Mouse (Mus musculus) left cerebral cortex, adult 2 months (tissue): Measurements from ENCODE around the gene Emp1. TPM values are rescaled to one million over a fixed set of nuclear protein-coding genes. Genes with fewer than 3 reads are reported as not detected.

ENCODE experiments used
- DNase-seq, 2 experiments: peaks; one replicate each; pipeline ENCODE4 v3.0.0; 2021 to 2022; ENCODE audit warnings: low spot score in 2 of 2, mixed read lengths in 1 of 2; ENCODE audit errors: extremely low spot score in 1 of 2
- H3K27ac ChIP-seq: fragments of 200-600 bp; 2 replicates; pipeline ENCODE4 v1.8.1; 2022
- H3K4me3 ChIP-seq: fragments of 200-600 bp; 2 replicates; pipeline ENCODE4 v1.8.1; 2022
- CTCF ChIP-seq: fragments of 200-600 bp; IDR thresholded peaks from 2 replicates; pipeline ENCODE4 v1.8.1; 2022; ENCODE audit warnings: antibody characterized with exemption, mild to moderate bottlenecking, moderate library complexity
- intact Hi-C: fragments of 180-260 bp; cut with DNase I; formaldehyde crosslinking; loops from one replicate; pipeline ENCODE4 v1.15.1; 2025
- long read RNA-seq, 2 experiments: library from polyadenylated mRNA; stranded (forward); transcript quantifications; one replicate each; pipeline ENCODE4 v2.0.0; 2021; ENCODE audit warnings: borderline mapping rate in 2 of 2
- total RNA-seq, 2 experiments: library from RNA; stranded (reverse); gene quantifications; 2 replicates each; pipeline ENCODE4 v1.2.3; 2021

The Emp1 gene
- total RNA-seq, result 1 to 10 TPM; 2.6 TPM
- long read RNA-seq, experiment 1, result 0 reads
- long read RNA-seq, experiment 2, partial matches to known transcripts, result 0 of 1 reads
- long read RNA-seq, experiment 2, other reads (novel, unspliced or antisense), result 1 of 1 reads

DNA sequence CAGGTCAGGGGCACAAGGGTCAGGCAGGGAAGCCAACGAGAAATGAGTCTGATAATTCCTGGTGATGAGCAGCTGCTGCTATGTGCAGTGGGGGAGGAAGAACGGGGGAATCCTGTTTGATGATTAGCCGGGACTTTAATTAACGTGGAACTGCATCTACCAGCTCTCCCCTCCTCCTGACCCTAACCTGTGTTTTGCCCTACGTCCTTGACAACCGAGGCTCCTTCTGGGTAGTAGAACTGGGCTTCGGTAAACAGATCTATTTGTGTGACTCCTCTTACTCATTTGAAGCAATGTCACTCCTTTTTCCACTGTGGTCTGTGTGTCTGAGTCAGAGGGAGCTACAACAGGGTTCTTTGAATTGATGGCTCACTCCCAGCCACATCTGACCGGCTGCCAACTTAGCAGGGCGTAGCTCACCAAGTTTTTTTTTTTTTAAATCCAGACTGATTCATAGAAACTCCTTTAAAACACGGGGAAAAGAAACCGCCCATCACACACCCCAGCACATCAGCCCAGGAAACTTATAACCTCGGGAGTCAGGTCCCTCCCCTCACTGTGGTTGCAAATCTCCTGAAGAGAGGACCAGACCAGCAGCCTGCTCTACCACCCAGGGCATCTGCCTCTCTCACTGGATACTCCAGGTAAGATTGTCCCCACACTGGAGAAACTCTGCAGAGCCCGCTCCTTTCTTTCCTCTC lies at the start of gene Emp1:
Gene Emp1 (plus strand): TSS at position 87 of the 701 bp plus-strand sequence.
- Histone ChIP-seq H3K4me3 (no peak within 1 kb of the TSS), H3K27ac (no peak within 1 kb of the TSS)
- no peak for TF ChIP-seq CTCF
- peak; percentile 38 to 70 for DNase-seq
- intact Hi-C loops, result no loop called here

DNA sequence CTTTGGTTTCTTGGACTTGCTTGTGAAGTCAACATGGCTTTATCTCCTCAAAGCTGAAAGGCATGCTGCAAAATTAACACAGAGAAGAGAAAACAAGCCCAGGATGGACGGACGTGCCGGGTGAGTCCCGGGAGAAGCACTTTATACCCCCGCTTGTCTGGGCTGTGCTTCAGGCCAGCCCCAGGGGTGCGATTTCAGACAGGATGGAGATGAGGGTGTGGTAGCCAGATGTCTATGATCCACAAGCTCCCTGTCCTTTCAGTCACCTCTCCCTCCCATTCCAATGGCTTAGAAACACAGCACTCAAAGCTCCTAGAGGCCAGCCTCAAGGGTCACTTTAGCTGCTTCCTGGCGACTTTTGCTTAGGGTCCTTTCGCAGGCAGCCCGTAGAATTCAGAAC lies 48.4 kb upstream of the Emp1 start:
- Histone ChIP-seq H3K4me3 (no peak overlapping the region), H3K27ac (no peak overlapping the region)
- intact Hi-C loops, result no loop called here
- no peak for TF ChIP-seq CTCF
- no peak for DNase-seq

DNA sequence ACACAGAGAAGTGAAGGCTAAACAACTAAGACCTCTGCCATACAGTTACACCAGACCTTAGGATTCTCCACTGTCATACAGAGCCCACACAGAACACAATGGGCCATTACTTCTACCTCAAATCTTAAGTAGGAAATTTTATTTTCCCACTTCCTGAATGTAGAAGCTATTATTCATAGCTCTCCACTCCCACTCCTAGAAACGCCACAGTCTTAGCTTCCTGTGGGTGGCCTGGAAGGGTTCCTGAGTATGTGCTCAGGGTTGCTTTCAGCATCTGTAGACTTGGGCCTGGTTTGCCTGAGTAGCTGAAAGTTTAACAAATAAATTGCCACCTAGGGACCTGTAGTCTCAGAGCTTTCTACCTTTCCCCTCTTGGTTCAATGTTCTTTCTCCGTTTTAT lies 46.2 kb upstream of the Emp1 start:
- 0 out of 2 replicates have a peak overlapping the region, but pooled peaks have one; percentile 11 for H3K27ac ChIP-seq
- intact Hi-C loops, result no loop called here
- TF ChIP-seq CTCF, result no peak
- no peak overlapping the region for H3K4me3 ChIP-seq
- DNase-seq, result no peak

DNA sequence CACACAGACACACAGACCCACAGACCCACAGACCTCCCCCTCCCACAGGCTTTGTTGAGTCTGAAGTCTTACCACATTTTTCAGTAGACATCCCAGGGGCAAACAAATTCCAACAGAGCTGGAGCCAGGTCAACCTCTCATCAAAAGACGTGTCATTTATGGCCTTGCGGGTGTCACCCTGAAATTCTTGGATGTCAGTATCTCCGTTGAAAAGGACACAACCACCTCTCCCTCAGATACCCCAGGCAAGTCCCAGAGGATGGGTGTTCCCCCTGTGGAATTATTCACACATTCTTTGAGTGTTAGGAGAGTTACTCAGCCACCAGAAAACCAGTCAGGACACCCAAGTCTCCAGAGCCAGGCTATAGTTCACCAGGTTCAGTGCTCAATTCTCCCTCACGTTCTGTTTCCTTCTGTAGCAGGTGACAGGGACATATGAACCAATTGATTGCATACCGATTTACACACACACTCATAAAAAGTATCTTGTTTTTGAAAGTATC lies 42.9 kb upstream of the Emp1 start:
- TF ChIP-seq CTCF, result no peak
- Histone ChIP-seq H3K4me3 (no peak overlapping the region), H3K27ac (no peak overlapping the region)
- intact Hi-C loops, result no loop called here
- no peak for DNase-seq

DNA sequence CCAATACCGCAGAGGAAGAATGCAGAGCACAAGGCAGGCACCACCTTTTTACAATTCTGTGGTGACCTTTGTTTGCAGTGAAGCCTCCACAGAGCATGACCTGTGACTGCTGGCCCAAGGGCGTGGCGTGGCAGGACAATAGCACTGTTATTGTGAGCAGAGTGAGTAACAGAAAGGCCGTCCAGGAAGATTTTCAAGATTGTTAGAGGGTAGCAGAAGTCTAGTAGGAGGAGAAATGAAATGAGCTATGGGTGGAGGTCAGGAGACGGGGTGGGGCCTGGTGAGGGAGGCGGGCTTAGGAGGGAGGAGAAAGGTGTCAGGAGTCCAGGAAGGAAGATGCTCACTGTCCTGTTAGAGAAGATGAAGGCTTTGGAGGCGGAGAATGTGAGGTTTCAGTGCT lies 39.6 kb upstream of the Emp1 start:
- no peak for DNase-seq
- Histone ChIP-seq H3K27ac (no peak overlapping the region), H3K4me3 (no peak overlapping the region)
- TF ChIP-seq CTCF, result no peak
- intact Hi-C loops, result no loop called here

DNA sequence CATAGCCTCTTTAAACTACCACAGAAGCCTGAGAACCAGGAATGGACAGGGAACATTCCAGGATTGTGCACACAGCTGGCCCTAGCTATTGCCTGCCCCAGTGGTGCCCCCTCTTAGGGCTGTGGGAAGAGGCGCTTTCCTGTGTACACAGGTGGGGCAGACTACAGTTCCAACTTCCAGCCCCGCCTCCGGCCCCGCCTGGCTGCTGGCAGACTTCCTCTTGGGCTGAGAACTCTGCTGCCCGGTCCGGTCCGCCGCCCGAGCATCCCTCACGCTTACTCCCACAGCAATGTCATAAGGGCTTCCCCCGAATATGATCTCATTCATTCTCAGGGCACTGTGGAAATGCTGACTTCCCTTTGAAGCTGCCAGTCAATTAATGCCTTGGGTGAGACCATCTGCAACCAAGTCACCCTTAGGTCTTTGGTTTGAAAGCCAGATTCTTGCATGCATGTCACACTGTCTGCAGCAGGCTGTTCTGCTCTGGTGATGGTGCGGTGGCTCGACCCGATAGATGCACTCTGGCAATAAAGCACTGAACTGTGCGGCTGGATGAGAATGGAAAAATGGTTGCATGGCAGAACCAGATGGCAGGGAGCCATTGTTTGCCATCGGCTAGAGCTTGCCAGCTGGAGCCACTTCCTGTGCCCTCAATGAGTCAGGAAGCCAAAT lies 38.9 kb upstream of the Emp1 start:
- H3K4me3 ChIP-seq, result no peak overlapping the region
- intact Hi-C loops, result no loop called here
- DNase-seq, result no peak
- no peak overlapping the region for H3K27ac ChIP-seq
- no peak for TF ChIP-seq CTCF

DNA sequence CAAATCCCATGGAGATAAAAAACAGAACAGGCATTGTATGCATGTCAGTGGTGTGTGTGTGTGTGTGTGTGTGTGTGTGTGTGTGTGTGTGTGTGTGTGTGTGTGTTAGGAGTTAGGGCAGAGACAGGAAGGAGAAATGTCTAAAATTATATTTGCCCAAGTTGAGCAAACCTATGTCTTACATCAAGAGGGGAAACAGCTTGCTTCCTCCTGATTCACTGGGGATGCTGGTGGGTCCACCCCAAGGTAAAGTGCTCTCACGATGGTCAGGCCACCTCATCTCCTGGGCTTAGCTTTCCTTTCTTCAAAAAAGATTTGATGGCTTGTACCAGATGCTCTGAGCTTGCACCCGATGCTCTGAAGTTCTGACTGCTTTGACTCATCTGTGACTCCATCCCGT lies 38.2 kb upstream of the Emp1 start:
- no peak for DNase-seq
- no peak for TF ChIP-seq CTCF
- Histone ChIP-seq H3K4me3 (no peak overlapping the region), H3K27ac (no peak overlapping the region)
- intact Hi-C loops, result no loop called here

DNA sequence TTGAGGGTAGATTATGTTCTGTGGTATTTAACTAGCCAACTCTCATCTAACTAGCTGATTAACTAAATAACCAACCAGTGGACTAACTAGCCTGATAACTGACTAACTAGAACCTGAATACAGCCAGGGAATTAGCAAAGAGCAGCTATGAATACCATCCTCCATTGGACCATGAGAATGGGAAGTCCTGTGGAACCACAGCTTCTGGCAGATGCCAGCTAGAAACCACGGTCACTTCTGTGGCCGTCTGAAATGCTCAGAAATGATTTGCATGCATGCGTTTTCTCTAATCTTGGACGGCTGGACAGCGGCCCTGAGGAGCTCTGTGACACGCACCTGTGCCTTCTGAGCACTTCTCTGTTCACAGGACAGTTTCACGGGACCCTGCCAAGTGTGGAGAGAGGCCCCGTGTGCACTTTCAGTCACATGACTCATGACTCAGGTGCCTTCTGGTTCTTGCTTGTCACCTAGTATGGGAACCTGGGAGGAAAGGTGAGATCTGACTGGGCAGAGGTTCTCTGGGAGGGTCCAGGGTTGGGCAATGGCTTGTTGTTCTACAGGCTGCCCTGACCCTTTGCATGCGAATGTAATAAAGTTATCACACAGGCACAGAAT lies 37.6 kb upstream of the Emp1 start:
- Histone ChIP-seq H3K27ac (no peak overlapping the region), H3K4me3 (no peak overlapping the region)
- DNase-seq, result no peak
- intact Hi-C loops, result no loop called here
- TF ChIP-seq CTCF, result no peak

DNA sequence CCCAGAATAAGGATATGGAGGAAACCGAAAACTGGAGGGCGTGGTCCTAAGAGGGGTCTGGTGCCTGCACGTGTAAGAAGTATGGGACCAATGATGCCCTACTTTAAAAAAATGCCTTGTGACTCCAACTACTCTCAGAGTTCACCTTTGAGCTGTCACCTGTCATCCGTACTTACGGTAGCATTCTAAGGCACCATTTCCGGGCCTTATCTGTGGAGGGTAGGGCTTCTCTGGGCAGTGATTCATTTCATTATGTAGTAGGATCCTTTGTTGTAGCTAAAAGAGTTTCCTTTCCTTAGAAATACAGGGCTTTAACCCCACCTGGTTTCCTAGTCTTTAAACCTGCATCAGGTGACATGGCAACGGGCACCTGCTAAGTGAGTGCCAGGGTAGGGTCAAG lies 35.5 kb upstream of the Emp1 start:
- no peak for DNase-seq
- no peak for TF ChIP-seq CTCF
- intact Hi-C loops, result no loop called here
- no peak overlapping the region for H3K4me3 ChIP-seq
- H3K27ac ChIP-seq, result no peak overlapping the region

DNA sequence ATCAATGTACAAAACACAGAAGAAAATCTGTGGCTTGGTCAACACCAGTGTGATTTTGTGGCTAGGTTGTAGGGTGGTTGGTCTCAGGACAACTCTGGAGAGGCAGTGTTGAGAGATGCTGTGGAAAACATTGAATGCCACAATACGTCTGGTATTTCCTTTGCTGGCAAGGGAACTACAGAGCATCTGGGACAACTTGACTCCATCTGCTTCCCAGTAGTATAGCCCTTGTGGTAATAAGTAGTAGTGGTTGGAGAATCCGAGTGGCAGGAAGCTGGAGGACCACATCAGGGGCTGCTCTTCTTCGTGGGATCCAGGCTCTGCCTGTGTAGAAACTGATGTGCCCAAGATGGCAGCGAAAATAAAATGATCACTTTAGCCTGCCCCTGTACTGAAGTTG lies 30.4 kb upstream of the Emp1 start:
- Histone ChIP-seq H3K27ac (no peak overlapping the region), H3K4me3 (no peak overlapping the region)
- no peak for DNase-seq
- TF ChIP-seq CTCF, result peak; percentile 1; the same call in 1 of the 2 replicates
- intact Hi-C loops, result no loop called here

DNA sequence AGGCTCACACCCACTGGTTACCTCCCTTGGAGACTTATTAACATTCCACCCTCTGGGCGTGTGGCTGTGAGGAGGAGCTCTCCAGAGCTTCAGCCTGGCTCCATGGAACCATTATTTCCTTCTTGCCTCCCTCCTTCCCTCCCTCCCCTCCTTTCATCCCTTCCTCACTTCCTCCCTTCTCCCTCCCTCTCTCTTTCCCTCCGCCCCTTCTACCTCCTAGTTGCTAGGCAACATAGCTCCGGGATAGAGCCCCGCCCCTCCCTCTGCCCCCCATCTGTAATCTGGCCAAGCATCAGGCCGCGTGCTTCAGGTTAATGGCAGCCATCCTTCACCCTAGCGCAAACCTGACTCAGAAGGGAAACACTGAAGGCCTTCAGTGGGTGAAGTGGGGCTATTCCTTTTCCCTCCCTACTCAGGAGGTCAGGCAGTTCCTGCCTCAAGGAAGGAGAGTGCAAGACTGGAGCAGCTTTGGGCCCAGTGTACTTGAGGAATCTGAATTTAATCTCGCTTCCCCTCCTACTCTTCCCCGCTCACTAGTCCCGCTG lies 29.5 kb upstream of the Emp1 start:
- DNase-seq, result no peak
- intact Hi-C loops, result no loop called here
- H3K27ac ChIP-seq, result no peak overlapping the region
- no peak for TF ChIP-seq CTCF
- no peak overlapping the region for H3K4me3 ChIP-seq
